ENCODE assay signal across 8 mouse cellular contexts in genomic region chr3:116969003-116969402, GRCm38 (mm10). TPM values are rescaled to one million over a fixed set of nuclear protein-coding genes. Genes with fewer than 3 reads are reported as not detected.
A peak's percentile ranks its signal among the peaks of the same experiment; 100 is the strongest.
DNase-seq lines count a peak whose midpoint lies in the region; ATAC-seq and TF ChIP-seq lines count a peak whose summit lies in the region.

No protein-coding gene starts in this region.

- TF ChIP-seq CTCF in midbrain, postnatal 0 days (IDR thresholded peaks at IDR 0.05): no peak

- no peak for ATAC-seq in kidney, embryonic 15.5 days (replicated peaks; ENCODE audit: low FRiP score)
- ATAC-seq in embryonic facial prominence, embryonic 14.5 days (ENCODE audit: low read depth): no peak
- no peak for ATAC-seq in intestine, embryonic 15.5 days
- ATAC-seq in midbrain, postnatal 0 days (ENCODE audit: low FRiP score): no peak

- H3K9ac ChIP-seq in kidney, embryonic 15.5 days: no peak overlapping the region
- peak overlapping the region; percentile 64 for H3K9ac ChIP-seq in embryonic facial prominence, embryonic 14.5 days (ENCODE audit: low read depth, low read length)
- no peak overlapping the region for H3K9ac ChIP-seq in intestine, embryonic 15.5 days
- 0 out of 2 replicates have a peak overlapping the region, but pooled peaks have one; percentile 62 for H3K9ac ChIP-seq in midbrain, postnatal 0 days (replicated peaks; ENCODE audit: low read length, poor library complexity, severe bottlenecking)

- no peaks in the 10 kb centered on the region for H3K36me3 ChIP-seq in kidney, embryonic 15.5 days
- no peaks in the 10 kb centered on the region for H3K36me3 ChIP-seq in embryonic facial prominence, embryonic 14.5 days (ENCODE audit: control insufficient read depth, insufficient read depth, low read length)
- H3K36me3 ChIP-seq in intestine, embryonic 15.5 days: no peaks in the 10 kb centered on the region
- H3K36me3 ChIP-seq in midbrain, postnatal 0 days (ENCODE audit: insufficient read depth, low read length): no peaks in the 10 kb centered on the region

- H3K4me1 ChIP-seq in kidney, embryonic 15.5 days: peaks cover 12% of the 10 kb centered on the region
- no peaks in the 10 kb centered on the region for H3K4me1 ChIP-seq in embryonic facial prominence, embryonic 14.5 days (ENCODE audit: control insufficient read depth, insufficient read depth, low read length)
- H3K4me1 ChIP-seq in intestine, embryonic 15.5 days (replicated peaks): 0 out of 2 replicates have a peak, but pooled peaks cover 5% of the 10 kb centered on the region
- H3K4me1 ChIP-seq in midbrain, postnatal 0 days (ENCODE audit: insufficient read depth, low read length): peaks cover 2% of the 10 kb centered on the region; the same call in 1 of the 2 replicates

- H3K4me3 ChIP-seq in kidney, embryonic 15.5 days (replicated peaks): peak overlapping the region; percentile 36
- peak overlapping the region; percentile 39 for H3K4me3 ChIP-seq in embryonic facial prominence, embryonic 14.5 days (ENCODE audit: low read depth, low read length)
- 0 out of 2 replicates have a peak overlapping the region, but pooled peaks have one; percentile 36 for H3K4me3 ChIP-seq in intestine, embryonic 15.5 days (replicated peaks)
- H3K4me3 ChIP-seq in midbrain, postnatal 0 days (ENCODE audit: low read depth, low read length): peak overlapping the region; percentile 46

- H3K27ac ChIP-seq in kidney, embryonic 15.5 days: no peak overlapping the region
- H3K27ac ChIP-seq in embryonic facial prominence, embryonic 14.5 days (replicated peaks; ENCODE audit: low read depth, low read length): peak overlapping the region; percentile 56; the same call in 1 of the 2 replicates
- H3K27ac ChIP-seq in intestine, embryonic 15.5 days: no peak overlapping the region
- H3K27ac ChIP-seq in midbrain, postnatal 0 days (ENCODE audit: low read depth, low read length): no peak overlapping the region

- WGBS in kidney, embryonic 15.5 days: 26% methylated on average over 4 of the region's 5 CpGs
- WGBS in embryonic facial prominence, embryonic 14.5 days: 17% methylated on average over 5 of the region's 5 CpGs
- 22% methylated on average over 5 of the region's 5 CpGs for WGBS in intestine, embryonic 15.5 days
- WGBS in midbrain, postnatal 0 days: 18% methylated on average over 5 of the region's 5 CpGs

- no peak for DNase-seq in kidney, postnatal 4 days
- no peak for DNase-seq in embryonic facial prominence, embryonic 14.5 days (ENCODE audit: low spot score)
- no peak for DNase-seq in midbrain, postnatal 0 days (ENCODE audit: low spot score)
- no peak for DNase-seq in layer of hippocampus, adult 9-10 months (ENCODE audit: low spot score)
- no peak for DNase-seq in B cell, adult 2 months
- no peak for DNase-seq in thymus, postnatal 0 days (ENCODE audit: low spot score)

- no peaks in the 10 kb centered on the region for H3K9me3 ChIP-seq in kidney, embryonic 15.5 days (replicated peaks)
- H3K9me3 ChIP-seq in embryonic facial prominence, embryonic 14.5 days (ENCODE audit: control insufficient read depth, low read length): peaks cover 5% of the 10 kb centered on the region; the same call in 1 of the 2 replicates
- no peaks in the 10 kb centered on the region for H3K9me3 ChIP-seq in intestine, embryonic 15.5 days
- no peaks in the 10 kb centered on the region for H3K9me3 ChIP-seq in midbrain, postnatal 0 days (ENCODE audit: low read length)

- no peaks in the 10 kb centered on the region for H3K27me3 ChIP-seq in kidney, embryonic 15.5 days
- no peaks in the 10 kb centered on the region for H3K27me3 ChIP-seq in embryonic facial prominence, embryonic 14.5 days (replicated peaks; ENCODE audit: control insufficient read depth, insufficient read depth, low read length)
- no peaks in the 10 kb centered on the region for H3K27me3 ChIP-seq in intestine, embryonic 15.5 days (replicated peaks)
- no peaks in the 10 kb centered on the region for H3K27me3 ChIP-seq in midbrain, postnatal 0 days (ENCODE audit: insufficient read depth, low read length)

- peak overlapping the region; percentile 58 for H3K4me2 ChIP-seq in kidney, embryonic 15.5 days
- peak overlapping the region; percentile 69 for H3K4me2 ChIP-seq in embryonic facial prominence, embryonic 14.5 days (ENCODE audit: low read depth, low read length)
- peak overlapping the region; percentile 75 for H3K4me2 ChIP-seq in intestine, embryonic 15.5 days (replicated peaks)
- peak overlapping the region; percentile 77 for H3K4me2 ChIP-seq in midbrain, postnatal 0 days (ENCODE audit: low read depth, low read length, poor library complexity, severe bottlenecking)

RNA-seq across cellular contexts. Expression of gene Palmd, which starts 0.2 kb away (rescaled TPM):
- polyA plus RNA-seq in kidney, embryonic 15.5 days (2015; fragmentation: Nextera tagmentation; extraction: Ambion mirVana): 2.6 and 2.9 TPM in 2 replicates
- polyA plus RNA-seq in embryonic facial prominence, embryonic 14.5 days (2014; fragmentation: Nextera tagmentation; extraction: Ambion mirVana): 23.0 and 24.5 TPM in 2 replicates
- polyA plus RNA-seq in intestine, embryonic 15.5 days (2015; fragmentation: Nextera tagmentation; extraction: Ambion mirVana): 2.9 and 3.2 TPM in 2 replicates
- total RNA-seq in midbrain, postnatal 0 days (2014; rRNA removed): 3.5 and 10.7 TPM in 2 replicates
- 6.1 and 6.7 TPM in 2 replicates for polyA plus RNA-seq in midbrain, postnatal 0 days (2015; fragmentation: Nextera tagmentation; extraction: Ambion mirVana)
- 2.4 and 2.5 TPM in 2 replicates for polyA plus RNA-seq in thymus, postnatal 0 days (2015; fragmentation: Nextera tagmentation; extraction: Ambion mirVana)

RNA-seq across cellular contexts. Expression of gene 4930455H04Rik, which starts 0.9 kb away (rescaled TPM):
- not detected in 2 replicates for polyA plus RNA-seq in kidney, embryonic 15.5 days (2015; fragmentation: Nextera tagmentation; extraction: Ambion mirVana)
- polyA plus RNA-seq in embryonic facial prominence, embryonic 14.5 days (2014; fragmentation: Nextera tagmentation; extraction: Ambion mirVana): not detected in 2 replicates
- polyA plus RNA-seq in intestine, embryonic 15.5 days (2015; fragmentation: Nextera tagmentation; extraction: Ambion mirVana): not detected in 2 replicates
- total RNA-seq in midbrain, postnatal 0 days (2014; rRNA removed): not detected in 2 replicates
- not detected in 2 replicates for polyA plus RNA-seq in midbrain, postnatal 0 days (2015; fragmentation: Nextera tagmentation; extraction: Ambion mirVana)
- polyA plus RNA-seq in thymus, postnatal 0 days (2015; fragmentation: Nextera tagmentation; extraction: Ambion mirVana): not detected in 2 replicates

Comparison
In these comparisons a context has a peak if more than half of its experiments do, and no peak if none do; other contexts are left out.
1. H3K9ac ChIP-seq: peak in embryonic facial prominence, embryonic 14.5 days (single experiment) and midbrain, postnatal 0 days (single experiment); none in kidney, embryonic 15.5 days (single experiment) and intestine, embryonic 15.5 days (single experiment).
2. Peak in every context shown above with its lines, with median percentiles within 50 percentile points of each other: H3K4me2 ChIP-seq and H3K4me3 ChIP-seq.